Mouse (Mus musculus) limb, embryonic 14.5 days (tissue): ENCODE measurements around the gene Lrrc15. TPM values are rescaled to one million over a fixed set of nuclear protein-coding genes. Genes with fewer than 3 reads are reported as not detected.

ENCODE experiments used
- ATAC-seq: fragments of 200-750 bp; cut with Nextera tagmentation; 2 replicates; pipeline ENCODE4 v1.8.0; 2017; ENCODE audit warnings: low read depth, moderate number of reproducible peaks, moderate TSS enrichment; ENCODE audit not compliant: low FRiP score
- DNase-seq: peaks from one replicate; pipeline ENCODE4 v3.0.0-alpha.2; 2015; ENCODE audit warnings: low spot score
- H3K27ac ChIP-seq: fragments of 300-500 bp; sonication (generic); replicated peaks from 2 replicates; pipeline ENCODE4 v1.5.1; 2014; ENCODE audit warnings: low read depth, mild to moderate bottlenecking, low read length, moderate library complexity, mixed read lengths
- H3K27me3 ChIP-seq: fragments of 300-500 bp; sonication (generic); 2 replicates; pipeline ENCODE4 v1.6.1; 2014; ENCODE audit warnings: low read length, mixed read lengths; ENCODE audit not compliant: control insufficient read depth, insufficient read depth
- H3K36me3 ChIP-seq: fragments of 300-500 bp; sonication (generic); 2 replicates; pipeline ENCODE4 v1.6.1; 2014; ENCODE audit warnings: mild to moderate bottlenecking, low read length, moderate library complexity, mixed read lengths; ENCODE audit not compliant: control insufficient read depth, insufficient read depth
- H3K4me1 ChIP-seq: fragments of 300-500 bp; sonication (generic); 2 replicates; pipeline ENCODE4 v1.6.1; 2014; ENCODE audit warnings: antibody characterized with exemption, low read length, mixed read lengths; ENCODE audit not compliant: control insufficient read depth, insufficient read depth
- H3K4me2 ChIP-seq: fragments of 300-500 bp; sonication (generic); replicated peaks from 2 replicates; pipeline ENCODE4 v1.6.1; 2014; ENCODE audit warnings: low read depth, mild to moderate bottlenecking, low read length, moderate library complexity; ENCODE audit not compliant: severe bottlenecking
- H3K4me3 ChIP-seq: fragments of 300-500 bp; sonication (generic); replicated peaks from 2 replicates; pipeline ENCODE4 v1.5.1; 2014; ENCODE audit warnings: low read length
- H3K9ac ChIP-seq: fragments of 300-500 bp; sonication (generic); 2 replicates; pipeline ENCODE4 v1.6.1; 2014; ENCODE audit warnings: mild to moderate bottlenecking, low read depth, low read length, moderate library complexity; ENCODE audit not compliant: severe bottlenecking
- H3K9me3 ChIP-seq: fragments of 300-500 bp; sonication (generic); 2 replicates; pipeline ENCODE4 v1.6.1; 2016; ENCODE audit warnings: low read length; ENCODE audit not compliant: control insufficient read depth
- POLR2A ChIP-seq: fragments of 200-500 bp; IDR thresholded peaks from 2 replicates; pipeline ENCODE4 v1.8.0; 2012; ENCODE audit warnings: inconsistent platforms, mild to moderate bottlenecking, moderate library complexity, borderline replicate concordance; ENCODE audit not compliant: insufficient read depth, insufficient read length; ENCODE audit errors: extremely low read depth
- WGBS: fragments of 180-500 bp; shearing (Covaris S2); extraction: QIAGEN DNeasy Blood & Tissue Kit; methylation state at CpG from one replicate; pipeline ENCODE4 v1.1.7; 2014; 5-methylcytosine and 5-hydroxymethylcytosine counted together
- polyA plus RNA-seq, 2 experiments: library from polyadenylated mRNA; depleted of rRNA in 1 of 2; stranded (reverse) in 1 of 2; unstranded in 1 of 2; fragments of >200 nt; fragmentation: Nextera tagmentation in 1 of 2; extraction: Ambion mirVana in 1 of 2; gene quantifications; 2 replicates each; pipeline versions ENCODE4 v1.2.1 to v1.2.3; 2012 to 2014

Gene Lrrc15
- polyA plus RNA-seq, 2 experiments = 1.4 to 1.9 TPM

DNA sequence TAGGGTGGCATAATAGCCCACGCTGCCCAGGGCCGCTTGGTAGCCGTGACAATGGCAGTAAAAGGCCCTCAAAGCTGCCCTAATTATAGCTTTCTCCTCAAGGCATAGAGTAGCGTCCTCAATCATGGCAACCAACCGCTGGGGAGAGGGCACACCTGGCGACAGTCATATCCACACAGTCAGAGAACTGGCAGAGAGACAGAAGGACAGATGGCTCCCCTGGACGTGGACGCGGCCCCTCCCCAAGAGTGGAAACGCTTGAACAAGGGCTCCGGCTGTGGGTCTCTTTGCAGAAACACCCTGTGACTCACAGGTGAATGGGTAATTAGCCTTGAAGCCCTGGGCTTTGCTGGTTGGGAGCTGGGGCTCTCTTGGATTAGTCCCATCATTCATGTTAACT lies 4.7 kb downstream of the Lrrc15 start:
- Histone ChIP-seq H3K27ac (no peak overlapping the region), H3K9ac (no peak overlapping the region; the same call in 1 of the 2 replicates)

GRCm38 (mm10) chr16:30275558-30276340 lies 7.3 kb downstream of the Lrrc15 start:
- ATAC-seq (no peak), DNase-seq (no peak)
- H3K4me2 ChIP-seq = no peak overlapping the region
- TF ChIP-seq POLR2A = no peak
- H3K9me3 ChIP-seq = no peaks in the 10 kb centered on the region
- no peaks in the 10 kb centered on the region for H3K27me3 ChIP-seq
- no peak overlapping the region for H3K27ac ChIP-seq
- 84% methylated on average over 15 of the region's 15 CpGs for WGBS
- H3K36me3 ChIP-seq = no peaks in the 10 kb centered on the region
- no peak overlapping the region for H3K9ac ChIP-seq
- no peak overlapping the region for H3K4me3 ChIP-seq
- H3K4me1 ChIP-seq = peaks cover 26% of the 10 kb centered on the region

More for the DNA sequence above, 4.7 kb downstream of the Lrrc15 start:
- no peak for DNase-seq
- WGBS = 63% methylated on average over 11 of the region's 11 CpGs
- no peak for TF ChIP-seq POLR2A
- Histone ChIP-seq H3K27me3 (peaks cover 6% of the 10 kb centered on the region; the same call in 1 of the 2 replicates), H3K4me2 (no peak overlapping the region), H3K4me3 (no peak overlapping the region), H3K9me3 (no peaks in the 10 kb centered on the region), H3K4me1 (peaks cover 26% of the 10 kb centered on the region), H3K36me3 (no peaks in the 10 kb centered on the region)
- no peak for ATAC-seq

- no peak overlapping the region for H3K4me3 ChIP-seq
- no peaks in the 10 kb centered on the region for H3K36me3 ChIP-seq
- DNase-seq (no peak), ATAC-seq (no peak)
- no peak for TF ChIP-seq POLR2A
- H3K27me3 ChIP-seq = no peaks in the 10 kb centered on the region
- WGBS = 92% methylated on average over 8 of the region's 8 CpGs
- no peak overlapping the region for H3K27ac ChIP-seq
- no peak overlapping the region for H3K4me2 ChIP-seq
- H3K9ac ChIP-seq = no peak overlapping the region
- peaks cover 24% of the 10 kb centered on the region; the same call in 1 of the 2 replicates for H3K4me1 ChIP-seq
- H3K9me3 ChIP-seq = no peaks in the 10 kb centered on the region
Observed at GRCm38 (mm10) chr16:30273065-30273464, 10.0 kb downstream of the Lrrc15 start.

DNA sequence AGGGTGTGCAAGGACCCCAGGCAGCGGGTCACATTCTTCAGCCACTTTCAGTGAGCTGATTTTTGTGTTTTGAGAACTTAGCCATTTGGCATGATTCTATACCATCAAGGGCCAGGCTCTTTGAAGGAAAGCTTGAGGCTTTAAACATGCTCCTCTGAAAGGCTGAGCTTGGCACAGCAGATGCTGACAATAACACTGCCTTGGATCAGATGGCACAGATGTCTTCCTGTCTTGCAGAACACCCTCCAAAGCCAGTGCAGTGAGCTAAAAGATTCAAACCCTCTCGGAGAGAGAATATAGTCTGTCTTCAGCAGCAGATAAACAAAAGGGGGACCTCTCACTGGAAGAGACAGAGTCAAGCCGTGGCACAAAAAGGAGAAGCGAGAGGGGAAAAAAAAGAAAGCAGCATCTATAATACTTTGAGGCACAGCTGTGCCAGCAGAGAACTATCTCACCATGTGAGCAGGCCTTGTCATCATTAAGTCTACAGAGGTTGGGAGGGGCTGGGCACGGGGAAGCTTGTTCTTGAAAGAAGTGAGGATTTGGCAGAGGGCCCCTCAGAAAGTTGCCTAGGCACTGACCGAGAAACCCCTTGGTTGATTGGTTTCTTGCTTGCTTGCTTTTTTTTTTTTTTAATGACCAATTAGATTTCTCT lies 11.0 kb downstream of the Lrrc15 start:
- H3K4me3 ChIP-seq = no peak overlapping the region
- no peak overlapping the region for H3K9ac ChIP-seq
- DNase-seq (no peak), ATAC-seq (no peak)
- peak overlapping the region; percentile 80 for H3K27ac ChIP-seq
- H3K4me1 ChIP-seq = peaks cover 24% of the 10 kb centered on the region; the same call in 1 of the 2 replicates
- no peak for TF ChIP-seq POLR2A
- H3K9me3 ChIP-seq = no peaks in the 10 kb centered on the region
- WGBS = 57% methylated on average over 6 of the region's 6 CpGs
- no peaks in the 10 kb centered on the region for H3K36me3 ChIP-seq
- no peaks in the 10 kb centered on the region for H3K27me3 ChIP-seq
- H3K4me2 ChIP-seq = no peak overlapping the region

- Histone ChIP-seq H3K27ac (peak overlapping the region; percentile 80), H3K9me3 (no peaks in the 10 kb centered on the region), H3K4me3 (no peak overlapping the region), H3K27me3 (no peaks in the 10 kb centered on the region), H3K4me2 (no peak overlapping the region), H3K36me3 (no peaks in the 10 kb centered on the region), H3K9ac (no peak overlapping the region), H3K4me1 (peaks cover 24% of the 10 kb centered on the region; the same call in 1 of the 2 replicates)
- 26% methylated on average over 8 of the region's 8 CpGs for WGBS
- ATAC-seq = peak; percentile 69
- peak; percentile 72 for DNase-seq
- no peak for TF ChIP-seq POLR2A
Observed at GRCm38 (mm10) chr16:30271223-30271761, 11.8 kb downstream of the Lrrc15 start.
